ENCODE assay signal across 16 mouse cellular contexts in genomic region chr4:149454263-149454662, GRCm38 (mm10). TPM values are rescaled to one million over a fixed set of nuclear protein-coding genes. Genes with fewer than 3 reads are reported as not detected.
DNase-seq lines count a peak whose midpoint lies in the region; ATAC-seq and TF ChIP-seq lines count a peak whose summit lies in the region.
"Had no signal": no experiment of that assay in that cellular context is flagged by ENCODE, and none has a peak within 500 bp of the region (broad histone marks: within the 10 kb centered on the region; RNA-seq: fewer than 3 reads in every experiment).

No protein-coding gene starts in this region.

- no peak for TF ChIP-seq CTCF in liver, adult 2 months (IDR thresholded peaks at IDR 0.05; ENCODE audit: low read depth, low read length)

- WGBS in liver, adult 2 months = 28% methylated on average over 17 of the region's 17 CpGs
- WGBS in liver, embryonic 11.5 days = 79% methylated on average over 17 of the region's 17 CpGs

- H3K4me1 ChIP-seq in liver, adult 2 months (ENCODE audit: control insufficient read depth, insufficient read depth, low read length) = peaks cover 2% of the 10 kb centered on the region; the same call in 1 of the 2 replicates
- H3K4me1 ChIP-seq in liver, embryonic 11.5 days (replicated peaks; ENCODE audit: control insufficient read depth, insufficient read depth, low read length) = no peaks in the 10 kb centered on the region
- H3K4me1 ChIP-seq in brown adipose tissue, adult 24 weeks (ENCODE audit: control insufficient read depth, insufficient read depth, insufficient read length, low read length) = peaks cover 24% of the 10 kb centered on the region

- H3K4me3 ChIP-seq in liver, adult 2 months (ENCODE audit: insufficient read depth, low read depth, low read length) = no peak overlapping the region
- no peak overlapping the region for H3K4me3 ChIP-seq in liver, embryonic 11.5 days (ENCODE audit: low read depth, low read length)
- peak overlapping the region; percentile 49 for H3K4me3 ChIP-seq in brown adipose tissue, adult 24 weeks (ENCODE audit: insufficient read depth, low read depth, low read length)
- H3K4me3 ChIP-seq: megakaryocyte, embryonic 14.5 days had no signal

- DNase-seq in gastrocnemius, postnatal 10 days = peak; percentile 47
- no peak for DNase-seq in gastrocnemius, postnatal 36 days
- DNase-seq in liver, adult 2 months (ENCODE audit: extremely low read depth, low read depth, low spot score) = peak; percentile 84
- no peak for DNase-seq in liver, embryonic 11.5 days (ENCODE audit: low spot score)
- DNase-seq in adrenal gland, adult 2 months = peak; percentile 71
- DNase-seq in layer of hippocampus, adult 9-11 months = no peak

- intact Hi-C loops in gastrocnemius, postnatal 36 days (cut with DNase I) = no loop called here

- no peak overlapping the region for H3K9ac ChIP-seq in liver, adult 2 months (ENCODE audit: low read depth, low read length)
- no peak overlapping the region for H3K9ac ChIP-seq in liver, embryonic 11.5 days (ENCODE audit: low read depth, low read length)

- no peaks in the 10 kb centered on the region for H3K27me3 ChIP-seq in liver, adult 2 months (ENCODE audit: control insufficient read depth, insufficient read depth, low read length)
- H3K27me3 ChIP-seq in liver, embryonic 11.5 days (replicated peaks; ENCODE audit: control insufficient read depth, insufficient read depth, low read length) = no peaks in the 10 kb centered on the region

- H3K27ac ChIP-seq in liver, adult 2 months (replicated peaks; ENCODE audit: insufficient read depth, low read depth, low read length) = no peak overlapping the region
- H3K27ac ChIP-seq in liver, embryonic 11.5 days (ENCODE audit: low read depth, low read length) = no peak overlapping the region
- peak overlapping the region; percentile 82 for H3K27ac ChIP-seq in brown adipose tissue, adult 24 weeks (replicated peaks; ENCODE audit: low read depth, low read length)
- H3K27ac ChIP-seq: hindbrain, postnatal 0 days had no signal

- ATAC-seq in liver, embryonic 11.5 days (replicated peaks; ENCODE audit: low FRiP score) = no peak
- ATAC-seq: hindbrain, postnatal 0 days; lung, postnatal 0 days; midbrain, embryonic 16.5 days had no signal

- no peaks in the 10 kb centered on the region for H3K36me3 ChIP-seq in liver, adult 2 months (ENCODE audit: control insufficient read depth, insufficient read depth, low read length)
- no peaks in the 10 kb centered on the region for H3K36me3 ChIP-seq in liver, embryonic 11.5 days (ENCODE audit: control insufficient read depth, insufficient read depth, low read length)

- TF ChIP-seq POLR2A in liver, adult 2 months (IDR thresholded peaks at IDR 0.05; ENCODE audit: extremely low read depth, insufficient read depth, low read length) = no peak

- no peaks in the 10 kb centered on the region for H3K79me2 ChIP-seq in liver, adult 2 months (ENCODE audit: control insufficient read depth, insufficient read depth, low read length)

- H3K9me3 ChIP-seq in liver, embryonic 11.5 days (ENCODE audit: control insufficient read depth, low read length) = no peaks in the 10 kb centered on the region

- no peak overlapping the region for H3K4me2 ChIP-seq in liver, embryonic 11.5 days

RNA-seq across cellular contexts. Expression of gene Rbp7, which starts 0.5 kb away (rescaled TPM):
- total RNA-seq in gastrocnemius, postnatal 10 days (2021) = 10 to 100 TPM in 1 of 2 experiments, 1 to 10 TPM in 1; 8.3 to 10.0 TPM
- total RNA-seq in gastrocnemius, postnatal 36 days (2021) = 10 to 100 TPM; 15.3 to 18.7 TPM
- total RNA-seq in liver, adult 2 months (2014; rRNA removed) = not detected in 2 replicates
- not detected in 2 replicates for polyA plus RNA-seq in liver, adult 2 months (2012; rRNA removed)
- not detected in 2 replicates for polyA plus RNA-seq in liver, embryonic 11.5 days (2014; fragmentation: Nextera tagmentation; extraction: Ambion mirVana)
- total RNA-seq in adrenal gland, adult 2 months (2021) = 10 to 100 TPM; 13.3 to 14.3 TPM
- 3.4 and 6.1 TPM in 2 replicates for polyA plus RNA-seq in adrenal gland, adult 2 months (2012; rRNA removed)
- 19.5 and 31.5 TPM in 2 replicates for polyA plus RNA-seq in brown adipose tissue, adult 24 weeks (2012; ENCODE audit: insufficient read depth, insufficient read length, missing spikeins)
- total RNA-seq: hindbrain, postnatal 0 days; layer of hippocampus, adult 18-20 months had no signal
- polyA plus RNA-seq: embryonic facial prominence, embryonic 11.5 days; hindbrain, postnatal 0 days; neural tube, embryonic 11.5 days had no signal

RNA-seq across cellular contexts. Expression of gene Tmem274, which starts 22.9 kb away (rescaled TPM):
- total RNA-seq in gastrocnemius, postnatal 10 days (2021) = not detected
- total RNA-seq in gastrocnemius, postnatal 36 days (2021) = not detected
- not detected in 2 replicates for total RNA-seq in liver, adult 2 months (2014; rRNA removed)
- polyA plus RNA-seq in liver, adult 2 months (2012; rRNA removed) = not detected in 2 replicates
- polyA plus RNA-seq in liver, embryonic 11.5 days (2014; fragmentation: Nextera tagmentation; extraction: Ambion mirVana) = 0.31 TPM in 1 of 2 replicates, not detected in the other
- total RNA-seq in adrenal gland, adult 2 months (2021) = not detected
- polyA plus RNA-seq in adrenal gland, adult 2 months (2012; rRNA removed) = not detected in 2 replicates
- not detected in 2 replicates for polyA plus RNA-seq in brown adipose tissue, adult 24 weeks (2012; ENCODE audit: insufficient read depth, insufficient read length, missing spikeins)
- total RNA-seq: heart, postnatal 25 days; hindbrain, postnatal 0 days; layer of hippocampus, adult 18-20 months had no signal
- polyA plus RNA-seq: embryonic facial prominence, embryonic 11.5 days; hindbrain, postnatal 0 days; limb, embryonic 14.5 days; lung, postnatal 0 days; midbrain, embryonic 16.5 days; neural tube, embryonic 11.5 days had no signal

RNA-seq across cellular contexts. Expression of gene Ube4b, which starts 27.7 kb away (rescaled TPM):
- total RNA-seq in gastrocnemius, postnatal 10 days (2021) = 10 to 100 TPM; 45.4 to 49.7 TPM
- total RNA-seq in gastrocnemius, postnatal 36 days (2021) = 10 to 100 TPM; 28.0 to 31.4 TPM
- 22.4 and 23.3 TPM in 2 replicates for total RNA-seq in liver, adult 2 months (2014; rRNA removed)
- 28.2 and 30.0 TPM in 2 replicates for polyA plus RNA-seq in liver, adult 2 months (2012; rRNA removed)
- 35.0 and 37.4 TPM in 2 replicates for polyA plus RNA-seq in liver, embryonic 11.5 days (2014; fragmentation: Nextera tagmentation; extraction: Ambion mirVana)
- 10 to 100 TPM; 70.9 to 85.0 TPM for total RNA-seq in adrenal gland, adult 2 months (2021)
- polyA plus RNA-seq in adrenal gland, adult 2 months (2012; rRNA removed) = 84.7 and 105 TPM in 2 replicates
- 28.4 and 29.3 TPM in 2 replicates for polyA plus RNA-seq in brown adipose tissue, adult 24 weeks (2012; ENCODE audit: insufficient read depth, insufficient read length, missing spikeins)

RNA-seq across cellular contexts. Expression of gene Nmnat1, which starts 30.7 kb away (rescaled TPM):
- total RNA-seq in gastrocnemius, postnatal 10 days (2021) = 10 to 100 TPM; 16.0 to 16.1 TPM
- total RNA-seq in gastrocnemius, postnatal 36 days (2021) = 10 to 100 TPM; 28.7 to 31.5 TPM
- 12.8 and 14.4 TPM in 2 replicates for total RNA-seq in liver, adult 2 months (2014; rRNA removed)
- 17.4 and 19.8 TPM in 2 replicates for polyA plus RNA-seq in liver, adult 2 months (2012; rRNA removed)
- 13.0 and 14.3 TPM in 2 replicates for polyA plus RNA-seq in liver, embryonic 11.5 days (2014; fragmentation: Nextera tagmentation; extraction: Ambion mirVana)
- 10 to 100 TPM; 14.2 to 15.2 TPM for total RNA-seq in adrenal gland, adult 2 months (2021)
- polyA plus RNA-seq in adrenal gland, adult 2 months (2012; rRNA removed) = 9.1 and 10.4 TPM in 2 replicates
- polyA plus RNA-seq in brown adipose tissue, adult 24 weeks (2012; ENCODE audit: insufficient read depth, insufficient read length, missing spikeins) = 17.7 and 20.2 TPM in 2 replicates

RNA-seq across cellular contexts. Expression of gene Lzic, which starts 30.8 kb away (rescaled TPM):
- total RNA-seq in gastrocnemius, postnatal 10 days (2021) = 10 to 100 TPM; 17.0 to 21.5 TPM
- total RNA-seq in gastrocnemius, postnatal 36 days (2021) = 10 to 100 TPM; 10.7 to 14.2 TPM
- 5.3 and 5.6 TPM in 2 replicates for total RNA-seq in liver, adult 2 months (2014; rRNA removed)
- 3.5 and 5.7 TPM in 2 replicates for polyA plus RNA-seq in liver, adult 2 months (2012; rRNA removed)
- 41.8 and 43.6 TPM in 2 replicates for polyA plus RNA-seq in liver, embryonic 11.5 days (2014; fragmentation: Nextera tagmentation; extraction: Ambion mirVana)
- total RNA-seq in adrenal gland, adult 2 months (2021) = 10 to 100 TPM; 22.3 to 27.7 TPM
- polyA plus RNA-seq in adrenal gland, adult 2 months (2012; rRNA removed) = 22.6 and 22.9 TPM in 2 replicates
- polyA plus RNA-seq in brown adipose tissue, adult 24 weeks (2012; ENCODE audit: insufficient read depth, insufficient read length, missing spikeins) = 40.2 and 40.9 TPM in 2 replicates

Comparison
In these comparisons a context has a peak if more than half of its experiments do, and no peak if none do; other contexts are left out.
1. DNase-seq: peak in gastrocnemius, postnatal 10 days (single experiment), liver, adult 2 months (single experiment) and adrenal gland, adult 2 months (single experiment); none in gastrocnemius, postnatal 36 days (0 of 2), liver, embryonic 11.5 days (single experiment) and layer of hippocampus, adult 9-11 months (single experiment).